Mouse (Mus musculus): ENCODE data around the gene Ccnt1. TPM values are rescaled to one million over a fixed set of nuclear protein-coding genes. Genes with fewer than 3 reads are reported as not detected.

The Ccnt1 gene
- polyA plus RNA-seq, 1 experiment, result 26.8 TPM

DNA sequence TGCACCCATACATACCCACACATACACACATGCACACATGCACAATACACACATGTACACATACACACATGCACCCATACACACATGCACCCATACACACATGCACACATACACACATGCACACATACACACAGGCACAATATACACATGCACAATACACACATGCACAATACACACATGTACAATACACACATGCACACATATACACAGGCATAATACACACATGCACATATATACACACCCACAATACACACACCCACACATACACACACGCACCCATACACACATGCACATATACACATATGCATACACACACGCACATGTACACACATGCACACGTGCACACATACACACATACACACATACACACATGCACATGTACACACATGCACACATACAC, 41.5 kb upstream of the Ccnt1 start:
- Histone ChIP-seq H3K4me1 (replicated peaks; ENCODE audit: control insufficient read depth, insufficient read depth, low read length) (peaks cover 24% of the 10 kb centered on the region), H3K4me3 (ENCODE audit: control insufficient read depth, insufficient read depth, low read length) (no peak overlapping the region), H3K36me3 (ENCODE audit: control insufficient read depth, insufficient read depth, low read length) (no peaks in the 10 kb centered on the region), H3K27me3 (ENCODE audit: control insufficient read depth, insufficient read depth, low read length) (no peaks in the 10 kb centered on the region), H3K27ac (ENCODE audit: control insufficient read depth, insufficient read depth, low read length) (no peak overlapping the region)
- WGBS, result 97% methylated on average over 3 of the region's 3 CpGs
- no peak for TF ChIP-seq POLR2A (IDR thresholded peaks at IDR 0.05; ENCODE audit: control insufficient read depth, extremely low read depth, insufficient read depth, low read length, poor library complexity)
- no peak for TF ChIP-seq CTCF (IDR thresholded peaks at IDR 0.05; ENCODE audit: borderline replicate concordance, control insufficient read depth, extremely low read depth, insufficient read depth, low read length, poor library complexity)
- DNase-seq, result no peak

DNA sequence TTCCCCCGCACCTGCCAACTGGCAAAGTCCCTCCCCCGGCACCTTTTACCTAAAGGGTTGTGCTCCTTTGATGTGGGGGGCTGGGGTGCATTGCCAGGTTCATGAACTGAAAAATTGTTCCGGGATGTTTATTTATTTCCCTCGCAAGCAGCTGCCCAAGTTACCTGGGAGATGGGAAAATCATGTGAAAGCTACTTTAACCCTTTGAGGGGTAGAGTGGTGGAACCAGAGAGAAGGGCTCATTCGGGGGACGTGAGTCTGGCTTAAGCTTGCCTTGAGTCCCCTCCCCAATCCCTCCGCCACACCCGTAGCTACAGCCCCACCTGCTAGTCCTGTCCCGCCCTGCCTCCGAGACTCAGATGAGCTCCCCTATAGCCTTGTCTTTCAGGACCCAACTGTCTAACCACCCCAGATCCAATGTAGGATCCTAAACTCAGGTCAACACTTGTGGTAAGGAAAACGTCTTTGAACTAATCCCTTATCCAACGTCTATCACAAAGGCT, 39.5 kb upstream of the Ccnt1 start:
- Histone ChIP-seq H3K4me3 (ENCODE audit: control insufficient read depth, insufficient read depth, low read length) (peak overlapping the region; percentile 64), H3K36me3 (ENCODE audit: control insufficient read depth, insufficient read depth, low read length) (no peaks in the 10 kb centered on the region), H3K27me3 (ENCODE audit: control insufficient read depth, insufficient read depth, low read length) (no peaks in the 10 kb centered on the region), H3K4me1 (replicated peaks; ENCODE audit: control insufficient read depth, insufficient read depth, low read length) (peaks cover 25% of the 10 kb centered on the region), H3K27ac (ENCODE audit: control insufficient read depth, insufficient read depth, low read length) (peak overlapping the region; percentile 45)
- peak; percentile 71 for DNase-seq
- 4% methylated on average over 12 of the region's 12 CpGs for WGBS
- TF ChIP-seq CTCF (IDR thresholded peaks at IDR 0.05; ENCODE audit: borderline replicate concordance, control insufficient read depth, extremely low read depth, insufficient read depth, low read length, poor library complexity) (no peak), POLR2A (IDR thresholded peaks at IDR 0.05; ENCODE audit: control insufficient read depth, extremely low read depth, insufficient read depth, low read length, poor library complexity) (0 out of 2 replicates have a peak, but pooled peaks have one; percentile 6)

DNA sequence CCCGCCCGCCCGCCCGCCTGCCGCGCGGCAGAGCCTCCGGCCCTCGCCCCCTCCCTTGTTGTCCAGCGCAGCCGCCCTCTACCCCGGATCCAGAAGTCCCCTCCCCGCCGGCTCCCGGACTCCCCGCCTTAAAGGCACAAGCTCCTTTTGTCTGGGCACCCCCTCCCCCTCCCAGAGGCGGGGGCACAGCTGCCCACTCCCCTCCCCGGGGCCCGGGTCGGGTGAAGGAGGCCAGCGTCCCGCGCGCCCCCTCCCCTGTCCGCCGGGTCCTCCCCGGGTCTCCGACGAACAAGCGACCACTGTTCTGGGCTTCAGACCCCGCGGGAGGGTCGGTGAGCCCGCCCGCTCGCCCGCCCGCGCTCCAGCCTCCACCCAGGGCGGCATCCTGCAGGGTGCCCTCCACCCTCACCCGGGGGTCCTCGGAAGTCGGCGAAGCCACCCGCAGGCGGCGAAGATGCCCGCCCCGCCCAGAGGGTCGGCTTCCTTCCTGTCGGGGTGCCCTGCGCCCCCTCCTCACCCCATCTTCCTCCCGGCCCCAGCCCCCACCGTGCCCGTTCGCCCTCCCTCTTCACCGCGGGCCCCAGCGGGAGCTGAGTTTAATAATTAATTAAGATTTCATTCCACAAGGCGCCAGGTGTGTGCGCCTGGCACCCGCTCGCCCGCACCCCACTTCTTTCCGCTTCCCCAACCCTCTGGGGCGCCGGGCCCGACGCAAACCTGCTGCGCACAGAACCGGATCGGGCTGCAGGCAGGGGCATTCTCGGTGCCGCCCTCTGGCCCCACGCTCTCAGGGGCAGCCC, 38.8 kb upstream of the Ccnt1 start, which contains the start of gene Adcy6:
TSS of gene Adcy6 (minus strand) at position 746 of the 800 bp plus-strand sequence.
- 1% methylated on average over 71 of the region's 75 CpGs for WGBS
- H3K27ac ChIP-seq (ENCODE audit: control insufficient read depth, insufficient read depth, low read length), result peak within 1 kb of the TSS; percentile 45
- H3K27me3 ChIP-seq (ENCODE audit: control insufficient read depth, insufficient read depth, low read length), result no peaks in the 10 kb centered on the region

DNA sequence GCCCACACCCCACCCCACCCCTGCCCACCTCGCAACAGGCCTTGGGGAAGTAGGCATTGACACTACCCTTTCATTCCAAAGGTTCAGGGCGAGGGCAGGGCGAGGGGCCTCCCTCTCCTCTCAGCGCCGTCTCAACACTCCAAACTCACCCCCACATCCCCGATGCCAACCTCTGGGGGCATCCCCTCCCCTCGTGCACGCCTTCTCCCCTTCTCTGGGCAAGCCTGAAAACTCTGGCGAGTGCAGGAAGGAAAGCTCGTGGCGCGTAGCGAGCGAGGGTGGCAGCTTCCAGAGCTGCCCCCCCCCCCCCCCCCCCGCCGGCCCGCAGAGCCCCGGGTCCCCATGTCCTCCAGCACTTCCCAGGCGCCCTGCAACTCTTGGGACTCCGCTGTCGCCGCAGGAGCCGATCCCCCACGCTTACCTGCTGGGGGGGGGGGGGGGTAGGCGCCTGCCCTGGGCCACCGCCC, 38.1 kb upstream of the Ccnt1 start:
- Histone ChIP-seq H3K27me3 (ENCODE audit: control insufficient read depth, insufficient read depth, low read length) (no peaks in the 10 kb centered on the region), H3K4me3 (ENCODE audit: control insufficient read depth, insufficient read depth, low read length) (peak overlapping the region; percentile 64), H3K27ac (ENCODE audit: control insufficient read depth, insufficient read depth, low read length) (no peak overlapping the region; the same call in 1 of the 2 replicates), H3K36me3 (ENCODE audit: control insufficient read depth, insufficient read depth, low read length) (peaks cover 7% of the 10 kb centered on the region), H3K4me1 (replicated peaks; ENCODE audit: control insufficient read depth, insufficient read depth, low read length) (peaks cover 28% of the 10 kb centered on the region)
- peak; percentile 51 for DNase-seq
- 0% methylated on average over 17 of the region's 26 CpGs for WGBS
- TF ChIP-seq CTCF (IDR thresholded peaks at IDR 0.05; ENCODE audit: borderline replicate concordance, control insufficient read depth, extremely low read depth, insufficient read depth, low read length, poor library complexity) (no peak), POLR2A (IDR thresholded peaks at IDR 0.05; ENCODE audit: control insufficient read depth, extremely low read depth, insufficient read depth, low read length, poor library complexity) (no peak)

More for the DNA sequence above, 38.8 kb upstream of the Ccnt1 start, which contains the start of gene Adcy6:
- Histone ChIP-seq H3K4me3 (ENCODE audit: control insufficient read depth, insufficient read depth, low read length) (peak within 1 kb of the TSS; percentile 64), H3K4me1 (replicated peaks; ENCODE audit: control insufficient read depth, insufficient read depth, low read length) (peaks cover 25% of the 10 kb centered on the region), H3K36me3 (ENCODE audit: control insufficient read depth, insufficient read depth, low read length) (no peaks in the 10 kb centered on the region; the same call in 1 of the 2 replicates)
- TF ChIP-seq POLR2A (IDR thresholded peaks at IDR 0.05; ENCODE audit: control insufficient read depth, extremely low read depth, insufficient read depth, low read length, poor library complexity) (peak; percentile 51; the same call in 1 of the 2 replicates), CTCF (IDR thresholded peaks at IDR 0.05; ENCODE audit: borderline replicate concordance, control insufficient read depth, extremely low read depth, insufficient read depth, low read length, poor library complexity) (no peak; the same call in 1 of the 2 replicates)
- peak; percentile 82 for DNase-seq

DNA sequence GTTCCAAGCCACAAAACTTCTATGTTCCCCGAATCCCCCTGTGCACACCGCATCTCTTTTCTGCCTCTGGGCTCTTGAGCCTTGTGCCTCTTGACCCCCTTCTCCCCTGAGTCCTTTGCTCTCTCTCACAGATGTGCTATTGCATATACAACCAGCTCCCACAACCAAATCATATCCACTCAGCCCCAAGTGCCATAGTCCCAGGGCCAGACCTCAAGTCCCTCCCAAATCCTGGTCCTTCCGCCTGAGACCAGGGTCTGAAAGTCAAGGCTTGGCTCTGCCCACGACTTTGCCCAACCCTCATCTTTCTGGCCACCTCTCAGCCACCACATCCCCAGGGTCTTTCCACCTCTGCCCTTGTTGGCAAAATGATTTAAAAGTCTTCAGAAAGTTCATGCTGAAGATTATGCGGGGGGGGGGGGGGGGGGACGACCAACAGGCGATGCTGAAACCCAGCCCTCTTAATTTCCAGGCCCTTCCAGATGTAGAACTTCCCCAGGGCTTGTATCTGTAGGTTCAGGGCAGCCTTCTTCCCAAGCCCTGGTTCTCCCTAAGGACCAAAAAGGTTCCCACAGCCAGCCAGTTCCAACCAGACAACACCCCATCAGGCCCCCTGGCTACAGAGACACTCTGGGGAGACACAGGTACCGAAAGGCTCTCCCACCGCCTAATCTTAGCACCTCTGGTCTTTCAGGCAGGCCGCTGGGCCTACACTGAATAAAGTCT, 37.5 kb upstream of the Ccnt1 start:
- Histone ChIP-seq H3K36me3 (ENCODE audit: control insufficient read depth, insufficient read depth, low read length) (peaks cover 12% of the 10 kb centered on the region), H3K4me3 (ENCODE audit: control insufficient read depth, insufficient read depth, low read length) (peak overlapping the region; percentile 64), H3K27ac (ENCODE audit: control insufficient read depth, insufficient read depth, low read length) (no peak overlapping the region; the same call in 1 of the 2 replicates), H3K27me3 (ENCODE audit: control insufficient read depth, insufficient read depth, low read length) (no peaks in the 10 kb centered on the region), H3K4me1 (replicated peaks; ENCODE audit: control insufficient read depth, insufficient read depth, low read length) (peaks cover 34% of the 10 kb centered on the region)
- 42% methylated on average over 10 of the region's 10 CpGs for WGBS
- TF ChIP-seq CTCF (IDR thresholded peaks at IDR 0.05; ENCODE audit: borderline replicate concordance, control insufficient read depth, extremely low read depth, insufficient read depth, low read length, poor library complexity), result no peak
- no peak for TF ChIP-seq POLR2A (IDR thresholded peaks at IDR 0.05; ENCODE audit: control insufficient read depth, extremely low read depth, insufficient read depth, low read length, poor library complexity)
- no peak for DNase-seq

DNA sequence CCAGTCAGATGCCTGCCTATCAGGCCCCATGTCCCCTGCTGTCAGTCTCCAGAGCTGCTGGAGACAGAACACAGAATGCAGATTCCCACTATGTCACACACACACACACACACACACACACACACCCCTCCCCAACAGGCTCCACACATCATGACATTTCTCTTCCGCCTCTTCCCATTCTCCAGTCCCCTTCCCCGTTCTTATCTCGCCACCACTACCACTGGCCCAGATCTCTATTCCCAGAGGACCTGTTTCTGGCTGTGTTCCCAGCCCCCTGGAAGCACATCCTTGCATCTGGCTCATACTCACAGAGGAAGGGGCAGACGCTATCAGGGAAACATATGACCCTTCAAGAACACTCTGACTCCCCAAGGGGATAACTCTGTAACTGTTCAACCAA, 36.8 kb upstream of the Ccnt1 start:
- H3K27ac ChIP-seq (ENCODE audit: control insufficient read depth, insufficient read depth, low read length), result no peak overlapping the region
- no peaks in the 10 kb centered on the region for H3K27me3 ChIP-seq (ENCODE audit: control insufficient read depth, insufficient read depth, low read length)
- H3K4me1 ChIP-seq (replicated peaks; ENCODE audit: control insufficient read depth, insufficient read depth, low read length), result peaks cover 40% of the 10 kb centered on the region
- no peak overlapping the region for H3K4me3 ChIP-seq (ENCODE audit: control insufficient read depth, insufficient read depth, low read length)
- TF ChIP-seq POLR2A (IDR thresholded peaks at IDR 0.05; ENCODE audit: control insufficient read depth, extremely low read depth, insufficient read depth, low read length, poor library complexity) (no peak), CTCF (IDR thresholded peaks at IDR 0.05; ENCODE audit: borderline replicate concordance, control insufficient read depth, extremely low read depth, insufficient read depth, low read length, poor library complexity) (no peak)
- H3K36me3 ChIP-seq (ENCODE audit: control insufficient read depth, insufficient read depth, low read length), result peaks cover 15% of the 10 kb centered on the region
- DNase-seq, result no peak
- whole genome bisulfite sequencing, result 93% methylated on average over 4 of the region's 4 CpGs
